Mouse (Mus musculus) frontal cortex, postnatal 10 days (tissue): ENCODE measurements at regions not wholly inside any gene's neighbourhood (a gene's known extent, or its start where the extent isn't known, plus 50 kb on each side); places are given as distances from the start of the nearest gene placed in this dataset.

Source experiments
- DNase-seq, 2 experiments: peaks; one replicate each; pipeline ENCODE4 v3.0.0; 2022; ENCODE audit warnings: low spot score in 2 of 2, mixed read lengths in 1 of 2

- no peak for DNase-seq
These were observed 182.9 kb downstream of the Cd83 start for GRCm38 (mm10) chr13:43967516-43967915.

- DNase-seq, result no peak
These were observed 188.3 kb downstream of the Cd83 start for GRCm38 (mm10) chr13:43972906-43973305.

- no peak for DNase-seq
These were observed 190.7 kb downstream of the Cd83 start for GRCm38 (mm10) chr13:43975281-43975680.

- DNase-seq, result no peak
These were observed 191.2 kb downstream of the Cd83 start for GRCm38 (mm10) chr13:43975801-43976200.

GRCm38 (mm10) chr13:43976676-43977075 is 192.1 kb downstream of the Cd83 start:
- DNase-seq, result no peak

- no peak for DNase-seq
These were observed 202.8 kb downstream of the Cd83 start for GRCm38 (mm10) chr13:43987338-43987737.

GRCm38 (mm10) chr13:43988421-43988820 is 203.8 kb downstream of the Cd83 start:
- no peak for DNase-seq

- peak; percentile 53 to 54 for DNase-seq
These were observed 205.9 kb downstream of the Cd83 start for GRCm38 (mm10) chr13:43990281-43991101.

- peak; percentile 21 to 40 for DNase-seq
These were observed 207.2 kb downstream of the Cd83 start for GRCm38 (mm10) chr13:43991774-43992173.

- DNase-seq, result no peak
These were observed 208.4 kb downstream of the Cd83 start for GRCm38 (mm10) chr13:43992968-43993367.

GRCm38 (mm10) chr13:43994361-43994760 is 209.8 kb downstream of the Cd83 start:
- no peak for DNase-seq

- DNase-seq, result no peak
These were observed 211.0 kb downstream of the Cd83 start for GRCm38 (mm10) chr13:43995623-43996022.

- no peak for DNase-seq
These were observed 217.4 kb downstream of the Cd83 start for GRCm38 (mm10) chr13:44001861-44002545.

- no peak for DNase-seq
These were observed 228.3 kb downstream of the Cd83 start for GRCm38 (mm10) chr13:44012868-44013267.

- DNase-seq, result no peak
These were observed 234.1 kb downstream of the Cd83 start for GRCm38 (mm10) chr13:44018489-44019303.

- no peak for DNase-seq
These were observed 234.7 kb downstream of the Cd83 start for GRCm38 (mm10) chr13:44019304-44019583.

GRCm38 (mm10) chr13:44020851-44021250 is 236.3 kb downstream of the Cd83 start:
- DNase-seq, result no peak

GRCm38 (mm10) chr13:44022106-44022505 is 237.5 kb downstream of the Cd83 start:
- no peak for DNase-seq

GRCm38 (mm10) chr13:44024612-44025011 is 240.0 kb downstream of the Cd83 start:
- no peak for DNase-seq

- no peak for DNase-seq
These were observed 242.0 kb downstream of the Cd83 start for GRCm38 (mm10) chr13:44026321-44027255.

GRCm38 (mm10) chr13:44028081-44028480 is 243.5 kb downstream of the Cd83 start:
- no peak for DNase-seq
